Comparison of ENCODE assay signal across 24 mouse cellular contexts in genomic region chr2:125375301-125375700, GRCm38 (mm10).
A peak's percentile ranks its signal among the peaks of the same experiment; 100 is the strongest.
DNase-seq lines count a peak whose midpoint lies in the region; ATAC-seq and TF ChIP-seq lines count a peak whose summit lies in the region.
"Had no signal": no experiment of that assay in that cellular context is flagged by ENCODE, and none has a peak within 500 bp of the region (broad histone marks: within the 10 kb centered on the region; RNA-seq: fewer than 3 reads in every experiment).

No protein-coding gene starts in this region.

- no peak overlapping the region for H3K9ac ChIP-seq in heart, adult 2 months (ENCODE audit: low read depth, low read length)
- H3K9ac ChIP-seq in midbrain, embryonic 16.5 days (ENCODE audit: low read depth, low read length): no peak overlapping the region
- no peak overlapping the region for H3K9ac ChIP-seq in midbrain, embryonic 13.5 days (replicated peaks)
- H3K9ac ChIP-seq in midbrain, embryonic 15.5 days: no peak overlapping the region
- H3K9ac ChIP-seq: embryonic facial prominence, embryonic 12.5 days; forebrain, embryonic 13.5 days; forebrain, embryonic 15.5 days had no signal

- DNase-seq in heart, adult 11 months: peak; percentile 85
- DNase-seq in heart, adult 2 months: no peak
- no peak for DNase-seq in midbrain, embryonic 10.5 days (ENCODE audit: low spot score)
- DNase-seq: adrenal gland, adult 8-10 months; adrenal gland, postnatal 14 days; adrenal gland, postnatal 36 days; B cell, adult 2 months; cerebellum, adult 11-12 months; cerebellum, adult 2 months; cerebellum, adult 9-10 months; cerebellum, postnatal 10 days; cerebellum, postnatal 25 days had no signal

- TF ChIP-seq POLR2A in heart, adult 2 months (IDR thresholded peaks at IDR 0.05; ENCODE audit: insufficient read depth, low read depth, low read length): no peak

- TF ChIP-seq CTCF in heart, adult 2 months (IDR thresholded peaks at IDR 0.05): no peak

- no peaks in the 10 kb centered on the region for H3K4me1 ChIP-seq in heart, adult 2 months (ENCODE audit: control insufficient read depth, insufficient read depth, low read length)
- H3K4me1 ChIP-seq in midbrain, embryonic 10.5 days: peaks cover 10% of the 10 kb centered on the region
- no peaks in the 10 kb centered on the region for H3K4me1 ChIP-seq in midbrain, embryonic 16.5 days (ENCODE audit: control insufficient read depth, insufficient read depth, low read length)
- 0 out of 2 replicates have a peak, but pooled peaks cover 6% of the 10 kb centered on the region for H3K4me1 ChIP-seq in midbrain, embryonic 13.5 days (replicated peaks)
- no peaks in the 10 kb centered on the region for H3K4me1 ChIP-seq in midbrain, embryonic 15.5 days
- H3K4me1 ChIP-seq: embryonic facial prominence, embryonic 12.5 days; forebrain, embryonic 13.5 days; forebrain, embryonic 15.5 days had no signal

- H3K79me2 ChIP-seq in heart, adult 2 months (replicated peaks; ENCODE audit: control insufficient read depth, insufficient read depth, low read length): no peaks in the 10 kb centered on the region

- H3K27me3 ChIP-seq in heart, adult 2 months (ENCODE audit: control insufficient read depth, insufficient read depth, low read length): no peaks in the 10 kb centered on the region
- H3K27me3 ChIP-seq in midbrain, embryonic 10.5 days (ENCODE audit: low read depth, poor library complexity, severe bottlenecking): no peaks in the 10 kb centered on the region
- H3K27me3 ChIP-seq in midbrain, embryonic 16.5 days (ENCODE audit: control insufficient read depth, insufficient read depth, low read depth, low read length): no peaks in the 10 kb centered on the region
- H3K27me3 ChIP-seq in midbrain, embryonic 13.5 days: no peaks in the 10 kb centered on the region
- H3K27me3 ChIP-seq in midbrain, embryonic 15.5 days (replicated peaks): no peaks in the 10 kb centered on the region
- H3K27me3 ChIP-seq: CH12.LX; embryonic facial prominence, embryonic 12.5 days; forebrain, embryonic 13.5 days; forebrain, embryonic 15.5 days; Patski had no signal

- TF ChIP-seq EP300 in heart, adult 2 months (IDR thresholded peaks at IDR 0.05; ENCODE audit: insufficient read depth, low read depth, low read length): no peak

- H3K9me3 ChIP-seq in midbrain, embryonic 10.5 days (replicated peaks): no peaks in the 10 kb centered on the region
- no peaks in the 10 kb centered on the region for H3K9me3 ChIP-seq in midbrain, embryonic 16.5 days (replicated peaks; ENCODE audit: control insufficient read depth, low read length, poor library complexity, severe bottlenecking)
- no peaks in the 10 kb centered on the region for H3K9me3 ChIP-seq in midbrain, embryonic 13.5 days
- H3K9me3 ChIP-seq in midbrain, embryonic 15.5 days: no peaks in the 10 kb centered on the region
- H3K9me3 ChIP-seq: embryonic facial prominence, embryonic 10.5 days; embryonic facial prominence, embryonic 12.5 days; forebrain, embryonic 13.5 days; forebrain, embryonic 15.5 days; G1E had no signal

- no peak overlapping the region for H3K4me2 ChIP-seq in midbrain, embryonic 16.5 days (ENCODE audit: low read length)
- H3K4me2 ChIP-seq in midbrain, embryonic 13.5 days (replicated peaks): no peak overlapping the region
- no peak overlapping the region for H3K4me2 ChIP-seq in midbrain, embryonic 15.5 days
- H3K4me2 ChIP-seq: embryonic facial prominence, embryonic 12.5 days; forebrain, embryonic 13.5 days; forebrain, embryonic 15.5 days had no signal

- H3K4me3 ChIP-seq in heart, adult 2 months: no peak overlapping the region
- H3K4me3 ChIP-seq in midbrain, embryonic 10.5 days: no peak overlapping the region
- no peak overlapping the region for H3K4me3 ChIP-seq in midbrain, embryonic 16.5 days (ENCODE audit: low read depth, low read length)
- H3K4me3 ChIP-seq in midbrain, embryonic 13.5 days (replicated peaks): no peak overlapping the region
- H3K4me3 ChIP-seq in midbrain, embryonic 15.5 days: no peak overlapping the region
- H3K4me3 ChIP-seq: embryonic facial prominence, embryonic 10.5 days; embryonic facial prominence, embryonic 12.5 days; forebrain, embryonic 13.5 days; forebrain, embryonic 15.5 days had no signal

- WGBS in heart, adult 2 months: 90% methylated on average over 10 of the region's 10 CpGs
- 71% methylated on average over 10 of the region's 10 CpGs for WGBS in midbrain, embryonic 10.5 days
- 58% methylated on average over 10 of the region's 10 CpGs for WGBS in midbrain, embryonic 16.5 days
- WGBS in midbrain, embryonic 13.5 days: 68% methylated on average over 10 of the region's 10 CpGs
- WGBS in midbrain, embryonic 15.5 days: 62% methylated on average over 10 of the region's 10 CpGs

- no peak overlapping the region for H3K27ac ChIP-seq in heart, adult 2 months
- 0 out of 2 replicates have a peak overlapping the region, but pooled peaks have one; percentile 18 for H3K27ac ChIP-seq in midbrain, embryonic 10.5 days (replicated peaks)
- H3K27ac ChIP-seq in midbrain, embryonic 16.5 days (ENCODE audit: low read length): no peak overlapping the region
- no peak overlapping the region for H3K27ac ChIP-seq in midbrain, embryonic 13.5 days
- H3K27ac ChIP-seq in midbrain, embryonic 15.5 days: no peak overlapping the region
- H3K27ac ChIP-seq: embryonic facial prominence, embryonic 10.5 days; embryonic facial prominence, embryonic 12.5 days; forebrain, embryonic 13.5 days; forebrain, embryonic 15.5 days had no signal

- peaks cover 6% of the 10 kb centered on the region for H3K36me3 ChIP-seq in heart, adult 2 months (ENCODE audit: control insufficient read depth, insufficient read depth, low read length)
- 0 out of 2 replicates have a peak, but pooled peaks cover 11% of the 10 kb centered on the region for H3K36me3 ChIP-seq in midbrain, embryonic 10.5 days
- H3K36me3 ChIP-seq in midbrain, embryonic 16.5 days (ENCODE audit: control insufficient read depth, insufficient read depth, low read length): no peaks in the 10 kb centered on the region; the same call in 1 of the 2 replicates
- H3K36me3 ChIP-seq in midbrain, embryonic 13.5 days: no peaks in the 10 kb centered on the region; the same call in 1 of the 2 replicates
- no peaks in the 10 kb centered on the region for H3K36me3 ChIP-seq in midbrain, embryonic 15.5 days (replicated peaks)
- H3K36me3 ChIP-seq: forebrain, embryonic 15.5 days; G1E had no signal

- intact Hi-C loops in heart, adult 2 months (cut with DNase I): no loop called here

- no peak for ATAC-seq in midbrain, embryonic 16.5 days
- ATAC-seq in midbrain, embryonic 13.5 days: 0 out of 2 replicates have a peak, but pooled peaks have one; percentile 17
- no peak for ATAC-seq in midbrain, embryonic 15.5 days (replicated peaks)
- ATAC-seq: activated CD4-positive, CD25-positive, alpha-beta regulatory T cell, adult 4 months; CD4-positive, CD25-positive, alpha-beta regulatory T cell, adult 4 months; forebrain, embryonic 13.5 days; forebrain, embryonic 15.5 days; Patski had no signal
